Mouse (Mus musculus): Measurements from ENCODE around the gene Grid2ip. TPM values are rescaled to one million over a fixed set of nuclear protein-coding genes. Genes with fewer than 3 reads are reported as not detected.

Gene Grid2ip
- polyA plus RNA-seq, 1 experiment = not detected

DNA sequence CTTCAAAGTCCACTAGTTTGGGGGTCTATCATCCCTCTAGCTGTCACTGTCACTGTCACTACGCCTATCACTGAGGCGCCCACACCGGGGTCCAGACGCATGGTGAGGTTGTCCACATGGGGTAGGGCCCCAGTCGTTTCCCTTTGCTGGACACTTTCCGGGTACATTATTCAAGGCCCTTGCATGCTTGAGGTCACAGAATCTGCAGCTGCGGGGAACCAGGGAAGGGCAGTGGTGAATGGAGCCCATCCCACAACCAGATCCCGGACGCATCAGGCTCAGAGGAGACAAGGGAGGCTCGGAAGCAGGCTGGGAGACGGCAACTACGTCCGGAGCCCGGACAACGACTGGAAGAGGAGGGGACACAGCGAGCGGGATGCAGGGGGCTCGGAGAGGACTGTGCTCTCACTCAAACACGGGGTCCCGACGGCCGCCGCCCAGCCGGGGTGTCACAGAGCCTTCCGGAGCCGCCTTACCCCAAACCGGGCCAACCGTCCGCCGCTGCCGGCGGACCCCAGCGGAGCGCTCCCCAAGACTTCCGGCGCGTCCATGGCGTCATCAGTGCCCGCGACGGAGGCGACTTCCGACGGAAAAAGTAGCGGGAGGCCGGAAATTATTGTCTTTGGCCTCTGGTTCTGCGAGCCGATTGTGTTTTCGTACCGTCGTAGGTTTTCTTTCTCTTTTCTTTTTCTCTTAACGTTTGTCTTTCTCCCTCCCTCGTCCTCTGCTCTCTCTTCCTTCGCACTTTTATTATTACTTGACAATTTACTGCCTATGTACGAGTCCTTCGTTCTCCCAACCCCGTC lies 28.2 kb upstream of the Grid2ip start, which contains the start of gene Zdhhc4:
Gene Zdhhc4 (minus strand): TSS at position 567 of the 806 bp plus-strand sequence.
- Histone ChIP-seq H3K27ac (ENCODE audit: insufficient read depth, low read depth, low read length) (peak within 1 kb of the TSS; percentile 50), H3K4me3 (ENCODE audit: insufficient read depth, low read length) (peak within 1 kb of the TSS; percentile 94), H3K4me1 (ENCODE audit: control insufficient read depth, insufficient read depth, low read length) (peaks cover 3% of the 10 kb centered on the region)
- TF ChIP-seq POLR2A (IDR thresholded peaks at IDR 0.05; ENCODE audit: borderline replicate concordance, low read depth, low read length) (no peak; the same call in 1 of the 2 replicates), CTCF (IDR thresholded peaks at IDR 0.05; ENCODE audit: low read depth, low read length) (no peak)

DNA sequence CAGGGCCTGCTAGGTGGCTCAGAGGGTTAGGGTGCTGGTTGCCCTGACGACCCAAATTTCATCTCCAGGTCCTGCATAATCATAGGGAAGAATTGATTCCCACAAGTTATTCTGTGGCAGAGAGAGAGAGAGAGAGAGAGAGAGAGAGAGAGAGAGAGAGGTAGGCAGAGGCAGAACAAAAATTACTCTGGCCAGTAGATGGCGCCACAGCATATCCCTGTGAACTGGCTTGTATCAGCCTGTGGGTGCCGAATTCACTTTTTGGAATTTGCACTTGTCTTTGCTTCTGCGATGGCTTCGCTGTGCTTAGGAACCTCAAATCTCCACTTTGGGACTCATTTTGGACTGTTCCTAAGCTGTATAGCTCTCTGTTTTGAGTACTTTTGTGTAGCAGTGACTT lies 23.3 kb upstream of the Grid2ip start:
- TF ChIP-seq POLR2A (IDR thresholded peaks at IDR 0.05; ENCODE audit: borderline replicate concordance, low read depth, low read length) (no peak), CTCF (IDR thresholded peaks at IDR 0.05; ENCODE audit: low read depth, low read length) (peak; percentile 36; the same call in 1 of the 2 replicates)
- H3K27ac ChIP-seq (ENCODE audit: insufficient read depth, low read depth, low read length) = no peak overlapping the region
- H3K4me1 ChIP-seq (ENCODE audit: control insufficient read depth, insufficient read depth, low read length) = peaks cover 3% of the 10 kb centered on the region; the same call in 1 of the 2 replicates
- no peak overlapping the region for H3K4me3 ChIP-seq (ENCODE audit: insufficient read depth, low read length)

DNA sequence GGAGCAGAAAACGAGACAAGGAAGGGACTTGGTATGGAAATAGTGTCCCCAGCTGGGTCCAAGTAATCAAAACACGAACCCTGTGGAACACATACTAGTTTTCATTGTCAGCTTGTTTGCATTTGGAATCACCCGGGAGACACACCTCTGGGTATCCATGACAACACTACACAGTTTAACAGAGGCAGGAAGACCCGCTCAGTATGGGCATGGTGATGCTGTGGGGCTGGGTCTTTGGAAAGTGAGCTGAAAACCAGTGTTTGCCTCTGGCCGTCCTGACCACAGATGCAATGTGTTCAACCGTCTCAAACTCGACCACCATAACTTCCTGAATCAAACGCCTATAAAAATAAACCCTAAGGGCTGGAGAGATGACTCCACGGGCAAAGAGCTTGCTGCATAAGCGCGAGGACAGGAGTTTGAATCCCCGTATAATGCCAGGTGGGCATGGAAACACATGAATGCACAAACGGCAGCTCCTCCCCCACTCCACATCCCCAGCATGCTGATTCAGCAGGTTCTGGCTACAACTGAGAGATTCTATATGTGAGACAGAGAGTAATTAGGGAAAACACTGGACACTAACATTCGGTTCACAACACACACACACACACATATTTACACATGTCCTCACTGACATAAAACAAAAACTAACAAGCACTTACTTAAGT lies 22.6 kb upstream of the Grid2ip start:
- TF ChIP-seq CTCF (IDR thresholded peaks at IDR 0.05; ENCODE audit: low read depth, low read length) (no peak), POLR2A (IDR thresholded peaks at IDR 0.05; ENCODE audit: borderline replicate concordance, low read depth, low read length) (no peak)
- Histone ChIP-seq H3K27ac (ENCODE audit: insufficient read depth, low read depth, low read length) (no peak overlapping the region), H3K4me1 (ENCODE audit: control insufficient read depth, insufficient read depth, low read length) (peaks cover 3% of the 10 kb centered on the region; the same call in 1 of the 2 replicates), H3K4me3 (ENCODE audit: insufficient read depth, low read length) (no peak overlapping the region)

DNA sequence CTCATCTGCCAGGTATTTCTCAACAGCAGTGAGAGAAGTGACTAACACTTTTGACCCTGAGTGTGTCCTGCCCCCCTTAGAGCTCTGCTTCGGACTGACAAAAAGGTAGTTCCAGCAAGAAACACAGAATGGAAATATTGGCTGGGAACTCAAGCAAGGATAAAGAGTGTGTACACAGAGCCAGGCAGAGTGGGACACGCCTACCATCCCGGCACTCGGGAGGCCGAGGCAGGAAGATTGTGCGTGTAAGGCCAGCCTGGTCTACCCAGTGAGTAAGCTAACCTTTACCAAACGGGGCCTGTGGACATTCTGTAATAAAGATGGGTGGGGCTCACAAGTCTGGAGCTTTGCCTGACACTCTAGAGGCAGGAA lies 22.1 kb upstream of the Grid2ip start:
- Histone ChIP-seq H3K4me3 (ENCODE audit: insufficient read depth, low read length) (no peak overlapping the region), H3K4me1 (ENCODE audit: control insufficient read depth, insufficient read depth, low read length) (peaks cover 1% of the 10 kb centered on the region; the same call in 1 of the 2 replicates), H3K27ac (ENCODE audit: insufficient read depth, low read depth, low read length) (no peak overlapping the region)
- TF ChIP-seq CTCF (IDR thresholded peaks at IDR 0.05; ENCODE audit: low read depth, low read length) (no peak), POLR2A (IDR thresholded peaks at IDR 0.05; ENCODE audit: borderline replicate concordance, low read depth, low read length) (no peak)

DNA sequence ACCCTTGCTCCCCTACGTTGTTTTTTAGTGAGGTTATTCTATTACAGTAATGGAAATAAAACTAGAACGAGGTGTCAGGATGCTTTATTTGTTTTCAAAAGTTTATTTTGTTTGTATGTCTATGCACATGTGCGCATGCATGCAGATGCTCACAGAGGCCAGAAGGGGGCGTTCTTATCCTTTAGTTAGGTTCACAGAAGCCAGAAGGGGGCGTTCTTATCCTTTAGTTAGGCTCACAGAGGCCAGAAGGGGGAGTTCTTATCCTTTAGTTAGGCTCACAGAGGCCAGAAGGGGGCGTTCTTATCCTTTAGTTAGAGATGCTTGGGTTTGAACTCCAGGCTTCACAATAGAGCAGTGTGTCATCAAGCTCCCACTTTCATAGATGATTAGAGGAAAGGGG lies 20.6 kb upstream of the Grid2ip start:
- H3K4me3 ChIP-seq (ENCODE audit: insufficient read depth, low read length) = no peak overlapping the region
- no peaks in the 10 kb centered on the region for H3K4me1 ChIP-seq (ENCODE audit: control insufficient read depth, insufficient read depth, low read length)
- TF ChIP-seq POLR2A (IDR thresholded peaks at IDR 0.05; ENCODE audit: borderline replicate concordance, low read depth, low read length) = no peak
- 0 out of 2 replicates have a peak, but pooled peaks have one; percentile 24 for TF ChIP-seq CTCF (IDR thresholded peaks at IDR 0.05; ENCODE audit: low read depth, low read length)
- H3K27ac ChIP-seq (ENCODE audit: insufficient read depth, low read depth, low read length) = no peak overlapping the region

DNA sequence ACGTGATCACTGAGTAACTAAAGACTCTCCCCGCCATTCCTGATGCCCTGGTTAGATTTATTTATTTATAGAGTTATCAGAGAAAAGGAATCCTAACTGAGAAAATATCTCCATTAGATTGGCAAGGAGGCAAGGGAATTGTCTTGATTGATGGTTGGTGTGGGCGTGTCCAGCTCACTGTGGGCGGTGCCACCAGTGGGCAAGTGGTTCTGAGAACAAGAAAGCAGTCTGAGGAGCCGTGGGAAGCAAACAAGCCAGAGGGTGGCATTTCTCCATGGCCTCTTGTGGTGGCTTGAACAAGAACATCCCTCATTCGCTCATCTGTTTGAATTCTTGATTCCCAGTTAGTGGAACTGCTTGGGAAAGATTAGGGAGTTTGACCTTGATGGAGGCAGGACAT lies 17.5 kb upstream of the Grid2ip start:
- Histone ChIP-seq H3K27ac (ENCODE audit: insufficient read depth, low read depth, low read length) (no peak overlapping the region), H3K4me1 (ENCODE audit: control insufficient read depth, insufficient read depth, low read length) (no peaks in the 10 kb centered on the region), H3K4me3 (ENCODE audit: insufficient read depth, low read length) (no peak overlapping the region)
- no peak for TF ChIP-seq CTCF (IDR thresholded peaks at IDR 0.05; ENCODE audit: low read depth, low read length)
- no peak for TF ChIP-seq POLR2A (IDR thresholded peaks at IDR 0.05; ENCODE audit: borderline replicate concordance, low read depth, low read length)

DNA sequence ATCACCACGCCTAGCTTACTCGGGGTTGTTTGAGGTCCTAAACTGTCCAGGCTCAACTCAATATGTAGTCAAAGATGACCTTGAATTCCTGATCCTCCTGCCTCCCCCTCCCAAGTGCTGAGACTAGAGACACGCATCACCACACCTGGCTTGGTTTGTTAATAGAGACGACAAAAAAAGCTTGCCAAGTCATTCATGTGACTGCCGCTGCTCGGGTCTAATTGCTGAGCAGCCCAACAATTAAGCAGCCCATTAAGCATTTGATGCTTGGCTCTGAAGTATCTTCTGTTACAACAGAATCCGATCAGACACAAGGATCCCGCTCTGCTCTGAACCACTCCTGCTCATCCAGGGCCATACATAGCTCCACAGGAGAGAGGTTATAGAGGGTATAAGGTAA lies 10.8 kb upstream of the Grid2ip start:
- no peak overlapping the region for H3K27ac ChIP-seq (ENCODE audit: insufficient read depth, low read depth, low read length)
- H3K4me1 ChIP-seq (ENCODE audit: control insufficient read depth, insufficient read depth, low read length) = no peaks in the 10 kb centered on the region
- no peak overlapping the region for H3K4me3 ChIP-seq (ENCODE audit: insufficient read depth, low read length)
- TF ChIP-seq POLR2A (IDR thresholded peaks at IDR 0.05; ENCODE audit: borderline replicate concordance, low read depth, low read length) (no peak), CTCF (IDR thresholded peaks at IDR 0.05; ENCODE audit: low read depth, low read length) (no peak)

DNA sequence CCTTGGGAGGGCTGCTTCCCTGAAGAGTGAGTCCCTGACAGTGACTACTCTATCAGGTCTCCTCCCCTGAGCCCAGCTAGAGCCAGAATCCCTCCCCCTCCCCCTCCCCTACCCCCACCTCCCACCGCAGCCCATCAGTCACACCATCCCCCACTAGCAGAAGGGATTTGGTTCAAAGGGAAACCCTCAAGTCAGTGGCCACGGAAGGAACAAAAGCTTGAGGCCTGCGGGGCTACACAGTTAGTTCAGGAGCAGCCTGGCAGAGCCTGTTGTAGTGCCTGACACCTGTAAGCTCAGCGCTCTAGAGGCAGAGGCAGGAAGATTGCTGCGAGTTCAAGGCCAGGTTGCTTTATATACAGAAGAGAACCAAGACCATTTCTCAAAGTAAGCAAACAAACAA lies 1.1 kb upstream of the Grid2ip start:
- TF ChIP-seq CTCF (IDR thresholded peaks at IDR 0.05; ENCODE audit: low read depth, low read length) (no peak), POLR2A (IDR thresholded peaks at IDR 0.05; ENCODE audit: borderline replicate concordance, low read depth, low read length) (no peak)
- Histone ChIP-seq H3K4me3 (ENCODE audit: insufficient read depth, low read length) (no peak overlapping the region), H3K27ac (ENCODE audit: insufficient read depth, low read depth, low read length) (no peak overlapping the region)

DNA sequence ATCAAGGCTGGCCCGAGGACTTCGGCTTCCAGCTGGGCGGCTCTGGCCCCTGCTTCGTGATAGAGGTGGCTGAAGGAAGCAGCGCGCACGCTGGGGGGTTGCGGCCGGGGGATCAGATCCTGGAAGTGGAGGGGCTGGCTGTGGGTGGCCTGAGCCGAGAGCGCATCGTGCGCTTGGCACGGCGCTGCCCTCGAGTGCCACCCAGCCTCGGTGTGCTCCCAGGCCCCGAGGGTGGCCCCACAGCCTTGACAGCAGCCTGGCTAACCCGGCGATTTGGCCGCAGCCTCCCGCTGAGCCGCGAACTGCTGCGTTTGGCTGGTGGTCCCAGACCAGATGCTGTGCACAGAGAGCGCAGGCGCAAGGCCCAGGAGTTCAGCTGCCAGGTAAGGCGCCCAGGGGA lies 426 bp downstream of the Grid2ip start:
- TF ChIP-seq CTCF (IDR thresholded peaks at IDR 0.05; ENCODE audit: low read depth, low read length) (no peak), POLR2A (IDR thresholded peaks at IDR 0.05; ENCODE audit: borderline replicate concordance, low read depth, low read length) (no peak)
- H3K4me1 ChIP-seq (ENCODE audit: control insufficient read depth, insufficient read depth, low read length) = no peaks in the 10 kb centered on the region
- no peak overlapping the region for H3K4me3 ChIP-seq (ENCODE audit: insufficient read depth, low read length)
- no peak overlapping the region for H3K27ac ChIP-seq (ENCODE audit: insufficient read depth, low read depth, low read length)

More for the DNA sequence above, 1.1 kb upstream of the Grid2ip start:
- H3K4me1 ChIP-seq (ENCODE audit: control insufficient read depth, insufficient read depth, low read length) = no peaks in the 10 kb centered on the region

DNA sequence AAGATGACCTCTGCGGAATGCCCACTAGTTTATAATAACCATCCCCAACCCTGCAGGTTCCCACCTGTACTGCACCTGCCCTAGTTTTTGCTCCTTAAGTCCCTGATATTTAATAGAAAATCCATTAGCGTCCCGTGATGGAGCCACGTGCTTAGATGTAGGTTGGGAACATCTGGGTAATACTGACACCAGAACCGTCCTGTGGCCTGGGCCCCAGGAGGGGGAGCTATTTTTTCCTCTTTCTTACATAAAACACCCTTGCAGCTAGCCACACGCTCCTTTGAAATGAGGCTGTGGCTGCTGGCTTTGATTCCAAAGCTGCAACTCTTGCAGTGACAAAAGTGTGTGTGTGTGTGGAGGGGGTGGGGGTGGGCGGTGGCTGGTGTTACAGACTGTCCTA lies 2.1 kb downstream of the Grid2ip start:
- H3K27ac ChIP-seq (ENCODE audit: insufficient read depth, low read depth, low read length) = no peak overlapping the region
- H3K4me3 ChIP-seq (ENCODE audit: insufficient read depth, low read length) = no peak overlapping the region
- H3K4me1 ChIP-seq (ENCODE audit: control insufficient read depth, insufficient read depth, low read length) = no peaks in the 10 kb centered on the region
- TF ChIP-seq POLR2A (IDR thresholded peaks at IDR 0.05; ENCODE audit: borderline replicate concordance, low read depth, low read length) = no peak
- TF ChIP-seq CTCF (IDR thresholded peaks at IDR 0.05; ENCODE audit: low read depth, low read length) = no peak
